11 mouse cellular contexts compared by ENCODE assay signal in genomic region chr19:5713255-5713654, GRCm38 (mm10). TPM values are rescaled to one million over a fixed set of nuclear protein-coding genes. Genes with fewer than 3 reads are reported as not detected.
DNase-seq lines count a peak whose midpoint lies in the region; ATAC-seq and TF ChIP-seq lines count a peak whose summit lies in the region.
"Had no signal": no experiment of that assay in that cellular context is flagged by ENCODE, and none has a peak within 500 bp of the region (broad histone marks: within the 10 kb centered on the region; RNA-seq: fewer than 3 reads in every experiment).

No protein-coding gene starts in this region.

- H3K9ac ChIP-seq in heart, postnatal 0 days (replicated peaks; ENCODE audit: low read depth, low read length) = no peak overlapping the region
- no peak overlapping the region for H3K9ac ChIP-seq in heart, embryonic 11.5 days (ENCODE audit: low read depth, low read length)
- no peak overlapping the region for H3K9ac ChIP-seq in midbrain, embryonic 15.5 days

- peak overlapping the region; percentile 56 for H3K27ac ChIP-seq in heart, postnatal 0 days (ENCODE audit: low read depth)
- no peak overlapping the region for H3K27ac ChIP-seq in heart, embryonic 11.5 days (ENCODE audit: low read depth, low read length)
- no peak overlapping the region for H3K27ac ChIP-seq in midbrain, embryonic 15.5 days
- H3K27ac ChIP-seq in midbrain, embryonic 10.5 days (replicated peaks) = no peak overlapping the region
- H3K27ac ChIP-seq in limb, embryonic 10.5 days = 0 out of 2 replicates have a peak overlapping the region, but pooled peaks have one; percentile 20
- H3K27ac ChIP-seq in small intestine, adult 2 months (ENCODE audit: insufficient read depth, low read depth, low read length) = peak overlapping the region; percentile 10; the same call in 1 of the 2 replicates

- H3K4me3 ChIP-seq in heart, postnatal 0 days (ENCODE audit: low read depth, low read length) = no peak overlapping the region
- H3K4me3 ChIP-seq in heart, embryonic 11.5 days (ENCODE audit: low read depth, low read length) = no peak overlapping the region
- no peak overlapping the region for H3K4me3 ChIP-seq in midbrain, embryonic 15.5 days
- no peak overlapping the region for H3K4me3 ChIP-seq in midbrain, embryonic 10.5 days
- 0 out of 2 replicates have a peak overlapping the region, but pooled peaks have one; percentile 6 for H3K4me3 ChIP-seq in limb, embryonic 10.5 days
- H3K4me3 ChIP-seq in small intestine, adult 2 months (ENCODE audit: low read depth, low read length) = no peak overlapping the region

- H3K4me2 ChIP-seq in heart, postnatal 0 days (ENCODE audit: low read depth, low read length) = peak overlapping the region; percentile 32
- no peak overlapping the region; the same call in 1 of the 2 replicates for H3K4me2 ChIP-seq in heart, embryonic 11.5 days
- H3K4me2 ChIP-seq in midbrain, embryonic 15.5 days = peak overlapping the region; percentile 56

- no peaks in the 10 kb centered on the region for H3K27me3 ChIP-seq in heart, postnatal 0 days (ENCODE audit: control insufficient read depth, insufficient read depth, low read length)
- no peaks in the 10 kb centered on the region for H3K27me3 ChIP-seq in heart, embryonic 11.5 days (ENCODE audit: control insufficient read depth, insufficient read depth, low read length)
- H3K27me3 ChIP-seq in midbrain, embryonic 15.5 days (replicated peaks) = no peaks in the 10 kb centered on the region
- H3K27me3 ChIP-seq in midbrain, embryonic 10.5 days (ENCODE audit: low read depth, poor library complexity, severe bottlenecking) = peaks cover 23% of the 10 kb centered on the region
- H3K27me3 ChIP-seq in limb, embryonic 10.5 days (ENCODE audit: low read depth, poor library complexity, severe bottlenecking) = 0 out of 2 replicates have a peak, but pooled peaks cover 7% of the 10 kb centered on the region
- H3K27me3 ChIP-seq in small intestine, adult 2 months (ENCODE audit: control insufficient read depth, insufficient read depth, low read length) = no peaks in the 10 kb centered on the region

- TF ChIP-seq POLR2A in small intestine, adult 2 months (IDR thresholded peaks at IDR 0.05; ENCODE audit: low read depth, low read length) = no peak

- TF ChIP-seq EP300 in heart, postnatal 0 days (IDR thresholded peaks at IDR 0.05; ENCODE audit: low read depth) = no peak

- DNase-seq in heart, postnatal 0 days (ENCODE audit: low spot score) = no peak
- DNase-seq in midbrain, embryonic 10.5 days (ENCODE audit: low spot score) = no peak
- no peak for DNase-seq in limb, embryonic 10.5 days (ENCODE audit: low spot score)
- no peak for DNase-seq in frontal cortex, postnatal 10 days (ENCODE audit: low spot score in 2 of 2)
- DNase-seq: cerebellum, postnatal 14 days had no signal

- 72% methylated on average over 5 of the region's 5 CpGs for WGBS in heart, postnatal 0 days
- WGBS in heart, embryonic 11.5 days (ENCODE audit: insufficient replicate concordance) = 66% methylated on average over 5 of the region's 5 CpGs
- 84% methylated on average over 5 of the region's 5 CpGs for WGBS in midbrain, embryonic 15.5 days
- 83% methylated on average over 5 of the region's 5 CpGs for WGBS in midbrain, embryonic 10.5 days
- 75% methylated on average over 5 of the region's 5 CpGs for WGBS in limb, embryonic 10.5 days
- 68% methylated on average over 5 of the region's 5 CpGs for WGBS in small intestine, adult 2 months

- H3K4me1 ChIP-seq in heart, postnatal 0 days (ENCODE audit: control insufficient read depth, insufficient read depth) = peaks cover 7% of the 10 kb centered on the region
- H3K4me1 ChIP-seq in heart, embryonic 11.5 days (ENCODE audit: control insufficient read depth, insufficient read depth, low read length) = peaks cover 15% of the 10 kb centered on the region
- peaks cover 31% of the 10 kb centered on the region for H3K4me1 ChIP-seq in midbrain, embryonic 15.5 days
- peaks cover 37% of the 10 kb centered on the region for H3K4me1 ChIP-seq in midbrain, embryonic 10.5 days
- H3K4me1 ChIP-seq in limb, embryonic 10.5 days = peaks cover 31% of the 10 kb centered on the region
- peaks cover 23% of the 10 kb centered on the region for H3K4me1 ChIP-seq in small intestine, adult 2 months (ENCODE audit: control insufficient read depth, insufficient read depth, insufficient read length, low read length)

- no peaks in the 10 kb centered on the region for H3K9me3 ChIP-seq in heart, postnatal 0 days (replicated peaks; ENCODE audit: control insufficient read depth, low read length)
- no peaks in the 10 kb centered on the region for H3K9me3 ChIP-seq in heart, embryonic 11.5 days (replicated peaks; ENCODE audit: control insufficient read depth, low read length)
- no peaks in the 10 kb centered on the region for H3K9me3 ChIP-seq in midbrain, embryonic 15.5 days
- no peaks in the 10 kb centered on the region for H3K9me3 ChIP-seq in midbrain, embryonic 10.5 days (replicated peaks)
- H3K9me3 ChIP-seq in limb, embryonic 10.5 days (replicated peaks) = no peaks in the 10 kb centered on the region
- H3K9me3 ChIP-seq: G1E had no signal

- peaks cover 78% of the 10 kb centered on the region for H3K36me3 ChIP-seq in heart, postnatal 0 days (replicated peaks; ENCODE audit: control insufficient read depth, insufficient read depth, low read length)
- H3K36me3 ChIP-seq in heart, embryonic 11.5 days (ENCODE audit: control insufficient read depth, insufficient read depth, low read length) = peaks cover 29% of the 10 kb centered on the region
- peaks cover 21% of the 10 kb centered on the region for H3K36me3 ChIP-seq in midbrain, embryonic 15.5 days (replicated peaks)
- H3K36me3 ChIP-seq in midbrain, embryonic 10.5 days = peaks cover 84% of the 10 kb centered on the region
- peaks cover 71% of the 10 kb centered on the region for H3K36me3 ChIP-seq in limb, embryonic 10.5 days
- H3K36me3 ChIP-seq in small intestine, adult 2 months (ENCODE audit: control insufficient read depth, insufficient read depth, low read length) = peaks cover 40% of the 10 kb centered on the region

- 0 out of 2 replicates have a peak, but pooled peaks have one; percentile 1 for ATAC-seq in heart, postnatal 0 days (ENCODE audit: insufficient read depth, low read depth)
- ATAC-seq in heart, embryonic 11.5 days (replicated peaks; ENCODE audit: insufficient number of reproducible peaks, low FRiP score, low TSS enrichment) = no peak
- no peak for ATAC-seq in midbrain, embryonic 15.5 days (replicated peaks)
- no peak for ATAC-seq in cerebellum, adult (ENCODE audit: insufficient number of reproducible peaks, low FRiP score, low TSS enrichment)

- TF ChIP-seq CTCF in heart, postnatal 0 days (IDR thresholded peaks at IDR 0.05; ENCODE audit: low read depth) = no peak
- TF ChIP-seq CTCF in small intestine, adult 2 months (IDR thresholded peaks at IDR 0.05; ENCODE audit: extremely low read depth, insufficient read length, insufficient replicate concordance, low read depth, low read length) = no peak

RNA-seq across cellular contexts. Expression of gene Kcnk7, which starts 9.1 kb away (rescaled TPM):
- total RNA-seq in heart, postnatal 0 days (2014; rRNA removed; ENCODE audit: low replicate concordance) = not detected in 2 replicates
- 0.30 and 0.34 TPM in 2 replicates for polyA plus RNA-seq in heart, postnatal 0 days (2015; fragmentation: Nextera tagmentation; extraction: Ambion mirVana)
- not detected in 2 replicates for polyA plus RNA-seq in heart, embryonic 11.5 days (2014; fragmentation: Nextera tagmentation; extraction: Ambion mirVana)
- polyA plus RNA-seq in midbrain, embryonic 15.5 days (2015; fragmentation: Nextera tagmentation; extraction: Ambion mirVana) = 0.19 and 0.28 TPM in 2 replicates
- 0.20 TPM in 1 of 2 replicates, not detected in the other for polyA plus RNA-seq in midbrain, embryonic 10.5 days (2016; fragmentation: Nextera tagmentation; extraction: Ambion mirVana)
- polyA plus RNA-seq in limb, embryonic 10.5 days (2016; fragmentation: Nextera tagmentation; extraction: Ambion mirVana) = not detected in 2 replicates
- 0.57 TPM in 1 of 2 replicates, not detected in the other for polyA plus RNA-seq in small intestine, adult 2 months (2012; rRNA removed)
- total RNA-seq: adrenal gland, postnatal 25 days; G1E had no signal

RNA-seq across cellular contexts. Expression of gene Ehbp1l1, which starts 12.9 kb away (rescaled TPM):
- 113 and 118 TPM in 2 replicates for total RNA-seq in heart, postnatal 0 days (2014; rRNA removed; ENCODE audit: low replicate concordance)
- polyA plus RNA-seq in heart, postnatal 0 days (2015; fragmentation: Nextera tagmentation; extraction: Ambion mirVana) = 86.5 and 111 TPM in 2 replicates
- 54.8 and 68.0 TPM in 2 replicates for polyA plus RNA-seq in heart, embryonic 11.5 days (2014; fragmentation: Nextera tagmentation; extraction: Ambion mirVana)
- polyA plus RNA-seq in midbrain, embryonic 15.5 days (2015; fragmentation: Nextera tagmentation; extraction: Ambion mirVana) = 23.7 and 25.5 TPM in 2 replicates
- 9.3 and 9.5 TPM in 2 replicates for polyA plus RNA-seq in midbrain, embryonic 10.5 days (2016; fragmentation: Nextera tagmentation; extraction: Ambion mirVana)
- polyA plus RNA-seq in limb, embryonic 10.5 days (2016; fragmentation: Nextera tagmentation; extraction: Ambion mirVana) = 8.4 and 9.2 TPM in 2 replicates
- 62.1 and 100 TPM in 2 replicates for polyA plus RNA-seq in small intestine, adult 2 months (2012; rRNA removed)

RNA-seq across cellular contexts. Expression of gene Fam89b, which starts 16.2 kb away (rescaled TPM):
- total RNA-seq in heart, postnatal 0 days (2014; rRNA removed; ENCODE audit: low replicate concordance) = 118 and 140 TPM in 2 replicates
- polyA plus RNA-seq in heart, postnatal 0 days (2015; fragmentation: Nextera tagmentation; extraction: Ambion mirVana) = 74.8 and 76.6 TPM in 2 replicates
- 75.5 and 81.6 TPM in 2 replicates for polyA plus RNA-seq in heart, embryonic 11.5 days (2014; fragmentation: Nextera tagmentation; extraction: Ambion mirVana)
- polyA plus RNA-seq in midbrain, embryonic 15.5 days (2015; fragmentation: Nextera tagmentation; extraction: Ambion mirVana) = 158 and 165 TPM in 2 replicates
- polyA plus RNA-seq in midbrain, embryonic 10.5 days (2016; fragmentation: Nextera tagmentation; extraction: Ambion mirVana) = 141 and 160 TPM in 2 replicates
- 158 TPM in 2 replicates for polyA plus RNA-seq in limb, embryonic 10.5 days (2016; fragmentation: Nextera tagmentation; extraction: Ambion mirVana)
- 69.8 and 126 TPM in 2 replicates for polyA plus RNA-seq in small intestine, adult 2 months (2012; rRNA removed)

RNA-seq across cellular contexts. Expression of gene Pcnx3, which starts 24.5 kb away (rescaled TPM):
- total RNA-seq in heart, postnatal 0 days (2014; rRNA removed; ENCODE audit: low replicate concordance) = 27.0 and 35.9 TPM in 2 replicates
- 6.1 and 6.7 TPM in 2 replicates for polyA plus RNA-seq in heart, postnatal 0 days (2015; fragmentation: Nextera tagmentation; extraction: Ambion mirVana)
- 21.3 and 21.5 TPM in 2 replicates for polyA plus RNA-seq in heart, embryonic 11.5 days (2014; fragmentation: Nextera tagmentation; extraction: Ambion mirVana)
- polyA plus RNA-seq in midbrain, embryonic 15.5 days (2015; fragmentation: Nextera tagmentation; extraction: Ambion mirVana) = 29.2 TPM in 2 replicates
- polyA plus RNA-seq in midbrain, embryonic 10.5 days (2016; fragmentation: Nextera tagmentation; extraction: Ambion mirVana) = 22.8 and 25.6 TPM in 2 replicates
- polyA plus RNA-seq in limb, embryonic 10.5 days (2016; fragmentation: Nextera tagmentation; extraction: Ambion mirVana) = 31.6 and 34.3 TPM in 2 replicates
- polyA plus RNA-seq in small intestine, adult 2 months (2012; rRNA removed) = 85.4 and 150 TPM in 2 replicates

RNA-seq across cellular contexts. Expression of gene Map3k11, which starts 24.7 kb away (rescaled TPM):
- 43.5 and 51.5 TPM in 2 replicates for total RNA-seq in heart, postnatal 0 days (2014; rRNA removed; ENCODE audit: low replicate concordance)
- polyA plus RNA-seq in heart, postnatal 0 days (2015; fragmentation: Nextera tagmentation; extraction: Ambion mirVana) = 16.3 and 17.0 TPM in 2 replicates
- 16.9 and 21.0 TPM in 2 replicates for polyA plus RNA-seq in heart, embryonic 11.5 days (2014; fragmentation: Nextera tagmentation; extraction: Ambion mirVana)
- 12.5 and 14.0 TPM in 2 replicates for polyA plus RNA-seq in midbrain, embryonic 15.5 days (2015; fragmentation: Nextera tagmentation; extraction: Ambion mirVana)
- 28.7 and 29.9 TPM in 2 replicates for polyA plus RNA-seq in midbrain, embryonic 10.5 days (2016; fragmentation: Nextera tagmentation; extraction: Ambion mirVana)
- polyA plus RNA-seq in limb, embryonic 10.5 days (2016; fragmentation: Nextera tagmentation; extraction: Ambion mirVana) = 35.3 and 42.2 TPM in 2 replicates
- 65.8 and 169 TPM in 2 replicates for polyA plus RNA-seq in small intestine, adult 2 months (2012; rRNA removed)

Comparison
In these comparisons a context has a peak if more than half of its experiments do, and no peak if none do; other contexts are left out.
1. H3K27ac ChIP-seq: peak in heart, postnatal 0 days (single experiment), limb, embryonic 10.5 days (single experiment) and small intestine, adult 2 months (single experiment); none in heart, embryonic 11.5 days (single experiment), midbrain, embryonic 15.5 days (single experiment) and midbrain, embryonic 10.5 days (single experiment).